Mouse (Mus musculus) mouse embryonic stem cell (cell line): ENCODE results near the gene Pttg1.

Source experiments
- in situ Hi-C, 2 experiments: fragments of 300-500 bp; cut with MboI; formaldehyde crosslinking; loops; 1 replicate in 1 of 2; 3 replicates in 1 of 2; pipeline ENCODE4 v1.14.3; 2019 to 2020; ENCODE audit warnings: low sequenced_read_pairs in 2 of 2, low pct_unique_long_range_greater_than_20kb in 1 of 2, mixed read lengths in 1 of 2; ENCODE audit not compliant: unreplicated experiment in 1 of 2

Gene Pttg1

DNA sequence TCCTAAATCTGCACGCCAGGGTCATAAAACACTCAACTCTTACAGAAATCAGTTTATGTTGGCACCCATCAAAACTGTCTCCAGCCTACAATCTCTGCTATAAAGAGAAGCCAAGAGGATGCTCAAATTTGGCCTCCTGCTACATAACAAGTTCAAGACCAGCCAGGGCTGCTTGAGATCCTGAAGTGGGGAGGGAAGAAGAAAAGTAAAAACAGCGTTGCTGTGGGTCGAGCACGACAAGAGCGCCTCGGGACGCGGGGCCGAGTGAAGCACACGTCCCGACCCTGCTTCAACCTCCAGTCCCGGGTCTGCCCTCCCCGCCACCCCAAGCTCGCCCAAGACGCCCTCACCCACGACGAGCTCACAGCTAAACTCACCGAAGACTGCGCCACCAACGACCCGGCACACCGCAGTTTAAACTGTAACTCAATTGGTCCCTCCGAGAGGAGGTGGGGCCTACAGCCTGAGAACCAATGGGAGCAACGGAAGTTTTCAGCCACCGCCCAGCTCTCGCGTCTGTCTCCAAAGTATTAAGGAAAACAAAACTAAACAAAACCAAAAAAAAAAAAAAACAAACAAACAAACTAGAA, at the start of gene Pttg1:
Gene Pttg1, minus strand, starts transcription at position 428 of the 590 bp plus-strand sequence.
- in situ Hi-C loops, result no loop called here

DNA sequence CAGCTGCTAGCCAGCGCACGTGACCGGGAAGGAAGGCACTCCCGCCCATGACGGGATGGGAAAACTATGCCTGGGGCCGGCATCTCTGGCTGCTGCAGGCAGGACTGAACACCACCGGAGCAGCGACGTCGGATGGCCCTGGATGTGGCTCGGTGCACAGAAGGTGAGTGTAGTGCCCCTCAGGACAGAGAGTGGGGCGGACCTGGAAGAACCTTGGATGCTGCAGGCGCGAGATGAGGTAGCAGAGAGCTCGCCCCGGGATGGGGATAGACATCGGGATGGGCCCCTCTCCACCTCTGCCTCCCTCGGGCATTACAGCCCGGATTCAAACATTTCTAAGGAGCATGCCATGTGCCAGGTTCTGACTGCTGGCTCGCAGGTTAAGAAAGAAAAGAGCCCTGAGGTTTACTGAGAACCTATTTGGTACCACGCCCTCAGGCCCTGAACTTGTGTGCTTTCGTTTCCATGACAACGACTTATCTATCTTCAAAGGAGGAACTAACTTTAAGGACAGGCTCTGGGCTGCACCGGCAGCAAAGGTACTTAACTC, 48.2 kb upstream of the Pttg1 start, which contains the start of gene C1qtnf2:
Gene C1qtnf2, plus strand, starts transcription at position 52 of the 550 bp plus-strand sequence.
- in situ Hi-C loops, result no loop called here

DNA sequence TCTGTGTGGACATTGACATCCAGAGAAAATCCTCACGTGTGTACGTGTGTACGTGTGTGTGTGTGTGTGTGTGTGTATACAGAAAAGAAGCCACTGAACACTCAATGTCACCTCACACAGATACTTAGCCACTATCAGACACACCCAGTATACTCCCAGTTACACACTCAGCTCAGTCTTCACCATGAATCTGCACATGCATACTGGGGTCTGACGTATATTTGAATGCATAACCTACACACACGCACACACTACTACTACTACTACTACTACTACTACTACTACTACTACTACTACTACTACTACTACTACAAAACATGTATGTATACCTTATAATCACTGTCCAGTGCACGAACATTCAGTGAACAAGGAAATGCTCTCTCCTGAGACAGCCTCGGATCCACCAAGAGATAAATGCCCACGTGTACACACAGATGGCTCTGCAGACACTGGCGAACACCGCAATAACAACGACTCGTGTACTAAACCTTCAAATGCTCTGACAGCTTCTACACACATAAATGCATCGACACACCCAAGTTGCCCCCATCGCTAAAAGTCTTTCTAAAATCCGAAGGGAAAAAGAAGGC, 47.7 kb upstream of the Pttg1 start:
- in situ Hi-C loops, result no loop called here

DNA sequence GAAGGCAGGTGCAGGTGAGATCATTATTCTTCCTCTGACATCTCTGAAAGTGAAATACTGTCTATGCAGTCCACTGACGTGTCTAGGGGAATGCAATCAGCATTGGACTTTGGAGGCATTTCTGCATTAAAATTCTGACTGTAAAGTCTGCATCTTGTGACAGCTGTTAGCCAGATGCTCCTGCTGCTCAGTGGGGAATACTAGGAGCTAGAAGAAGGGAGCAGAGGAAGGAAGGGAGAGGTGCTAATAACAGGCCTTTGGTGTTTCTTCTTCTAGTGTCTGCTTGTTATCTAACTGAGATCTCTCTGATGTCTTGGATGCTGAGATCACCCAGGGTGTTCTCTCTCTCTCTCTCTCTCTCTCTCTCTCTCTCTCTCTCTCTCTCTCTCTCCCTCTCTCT, 47.1 kb upstream of the Pttg1 start:
- in situ Hi-C loops, result no loop called here

DNA sequence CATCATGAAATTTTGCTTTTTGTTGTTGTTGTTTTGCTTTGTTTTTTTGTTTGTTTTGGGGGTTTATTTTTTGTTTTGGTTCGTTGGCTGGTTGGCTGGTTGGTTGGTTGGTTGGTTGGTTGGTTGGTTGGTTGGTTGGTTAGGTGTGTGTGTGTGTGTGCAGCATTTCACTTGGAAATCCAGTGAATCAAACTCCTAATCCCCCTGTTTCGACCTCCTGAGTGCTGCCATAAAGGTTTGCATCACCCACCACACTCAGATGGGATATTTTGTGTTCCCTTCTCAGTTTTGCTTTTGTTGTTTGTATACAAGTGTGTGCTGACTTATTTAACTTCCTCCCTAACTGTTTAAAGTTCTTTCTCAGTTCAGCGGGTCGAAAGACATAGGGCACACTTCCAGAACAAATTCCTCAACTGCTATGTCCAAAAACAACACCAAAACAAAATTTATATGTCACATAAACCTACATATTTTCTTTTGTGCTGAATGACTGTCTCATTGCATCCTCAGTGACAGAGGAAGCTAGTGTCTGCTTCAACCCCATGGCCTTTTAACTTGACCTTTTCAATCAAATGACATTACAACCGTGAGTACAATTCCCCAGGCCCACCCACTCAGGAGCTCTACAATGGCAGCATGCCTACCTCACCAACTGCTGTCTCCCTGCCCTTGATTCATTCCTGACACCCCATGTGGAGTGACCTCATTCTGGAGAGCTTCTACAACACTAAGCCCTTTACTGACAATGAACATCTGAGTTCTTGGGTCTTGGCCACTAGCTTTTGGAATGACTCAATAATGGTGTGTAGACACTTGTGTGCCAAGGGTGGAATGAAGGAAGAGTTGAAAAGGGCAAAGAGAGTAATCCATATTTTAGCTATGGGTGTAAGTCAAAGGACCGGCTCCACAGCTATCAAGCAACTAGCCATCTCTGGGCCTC, 45.1 kb upstream of the Pttg1 start:
- in situ Hi-C loops, result no loop called here

GRCm38 (mm10) chr11:43470118-43470517, 44.1 kb upstream of the Pttg1 start:
- in situ Hi-C loops, result no loop called here

DNA sequence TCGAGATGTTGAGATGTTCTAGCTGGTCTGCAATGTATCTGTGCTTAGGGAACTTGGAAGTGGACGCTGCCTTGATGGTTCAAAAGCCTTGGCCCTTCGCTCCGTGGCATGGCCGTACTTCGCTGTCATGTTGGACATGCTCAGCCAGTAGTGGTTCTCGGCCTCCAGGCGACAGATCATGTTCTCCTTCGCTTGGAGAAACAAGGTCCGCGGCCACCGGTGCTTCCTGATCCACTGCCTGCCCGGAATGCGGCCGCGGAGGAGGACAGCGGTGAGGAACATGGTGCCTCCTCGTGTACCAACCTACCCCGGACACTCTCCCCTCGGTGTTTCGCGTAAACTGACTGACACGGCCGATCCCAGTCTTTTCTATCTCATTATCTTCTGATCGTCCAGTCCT, 37.2 kb upstream of the Pttg1 start:
- in situ Hi-C loops, result no loop called here

DNA sequence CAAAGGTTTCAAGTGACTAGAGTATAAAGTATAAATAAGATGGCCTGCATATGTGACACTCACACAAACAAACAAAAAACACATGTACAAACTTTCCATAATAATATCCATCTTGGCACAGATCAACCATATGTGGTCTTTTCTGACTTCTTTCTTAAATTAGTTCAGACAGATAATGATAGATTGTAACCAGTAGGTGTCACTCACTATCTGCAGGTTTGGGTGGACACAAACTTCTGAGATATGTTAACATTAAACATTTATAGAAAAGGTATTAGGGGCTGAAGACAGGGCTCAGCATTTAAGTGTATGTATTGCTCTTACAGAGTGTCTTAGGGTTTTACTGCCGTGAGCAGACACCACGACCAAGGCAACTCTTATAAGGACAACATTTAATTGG, 26.2 kb upstream of the Pttg1 start:
- in situ Hi-C loops, result no loop called here

GRCm38 (mm10) chr11:43451322-43451721, 25.3 kb upstream of the Pttg1 start:
- in situ Hi-C loops, result no loop called here

- in situ Hi-C loops, result no loop called here
These were observed 23.9 kb upstream of the Pttg1 start for GRCm38 (mm10) chr11:43449916-43450315.

- in situ Hi-C loops, result no loop called here
These were observed 17.1 kb upstream of the Pttg1 start for GRCm38 (mm10) chr11:43443183-43443582.

DNA sequence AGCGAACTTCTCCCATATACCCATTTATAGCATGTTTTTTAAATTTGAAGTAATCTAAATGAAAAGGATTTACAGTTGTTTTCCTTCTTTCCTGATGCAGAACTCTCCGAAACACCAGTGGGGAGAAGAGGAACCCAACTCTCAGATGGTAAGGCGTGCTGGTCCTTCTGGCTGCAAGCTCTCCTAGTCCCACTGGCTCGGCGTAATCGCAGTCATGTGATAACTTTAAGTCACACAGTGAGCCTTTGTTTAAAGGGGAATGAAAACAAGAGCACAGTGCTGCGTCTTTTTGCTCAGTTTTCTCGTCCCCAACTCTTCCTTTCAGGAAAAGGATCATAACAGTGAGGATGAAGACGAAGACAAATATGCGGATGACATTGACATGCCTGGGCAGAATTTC, 15.1 kb upstream of the Pttg1 start:
- in situ Hi-C loops, result no loop called here

GRCm38 (mm10) chr11:43434024-43434407, 8.0 kb upstream of the Pttg1 start:
- in situ Hi-C loops, result no loop called here

- in situ Hi-C loops, result no loop called here
These were observed 7.4 kb upstream of the Pttg1 start, which contains the start of gene Slu7 for GRCm38 (mm10) chr11:43433254-43434023. Gene Slu7, plus strand, starts transcription at chr11:43433744.

- in situ Hi-C loops, result no loop called here
These were observed 398 bp upstream of the Pttg1 start for GRCm38 (mm10) chr11:43426414-43426884.

- in situ Hi-C loops, result no loop called here
These were observed 813 bp downstream of the Pttg1 start for GRCm38 (mm10) chr11:43425166-43425709.

- in situ Hi-C loops, result no loop called here
These were observed 1.7 kb downstream of the Pttg1 start for GRCm38 (mm10) chr11:43424386-43424785.

GRCm38 (mm10) chr11:43417201-43417600, 8.8 kb downstream of the Pttg1 start:
- in situ Hi-C loops, result no loop called here
